Mouse (Mus musculus): Measurements from ENCODE around the gene March4. TPM values are rescaled to one million over a fixed set of nuclear protein-coding genes. Genes with fewer than 3 reads are reported as not detected.

March4 gene
- polyA plus RNA-seq, 1 experiment, result not detected

DNA sequence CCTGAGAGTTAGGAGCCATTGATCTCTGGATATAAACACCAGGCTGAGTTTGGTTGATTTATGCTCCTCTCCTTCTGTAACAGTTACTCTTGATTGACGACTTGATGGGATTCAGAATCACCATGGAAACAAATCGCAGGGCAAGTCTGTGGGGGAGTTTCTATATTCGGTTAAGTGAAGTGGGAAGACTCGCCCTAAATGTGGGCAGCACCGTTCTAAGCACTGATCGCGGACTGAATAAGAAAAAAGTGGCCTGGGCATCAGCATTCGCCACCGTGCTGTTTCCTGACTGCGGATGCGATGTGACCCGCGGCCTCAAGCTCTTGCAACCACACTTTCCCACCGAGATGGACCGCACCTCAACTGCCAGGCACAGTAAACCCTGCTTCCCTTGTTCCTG, 41.6 kb upstream of the March4 start:
- Histone ChIP-seq H3K4me3 (ENCODE audit: low read depth, low read length) (no peak overlapping the region), H3K27me3 (ENCODE audit: control insufficient read depth, insufficient read depth, low read length, poor library complexity, severe bottlenecking) (no peaks in the 10 kb centered on the region)

GRCm38 (mm10) chr1:72577481-72577922, 40.8 kb upstream of the March4 start:
- H3K27ac ChIP-seq (ENCODE audit: insufficient read depth, low read length), result no peak overlapping the region
- no peak overlapping the region for H3K9ac ChIP-seq (ENCODE audit: low read depth, poor library complexity, severe bottlenecking)
- no peaks in the 10 kb centered on the region for H3K27me3 ChIP-seq (ENCODE audit: control insufficient read depth, insufficient read depth, low read length, poor library complexity, severe bottlenecking)
- H3K4me1 ChIP-seq (ENCODE audit: control insufficient read depth, insufficient read depth, low read length), result peaks cover 3% of the 10 kb centered on the region
- no peak overlapping the region for H3K4me3 ChIP-seq (ENCODE audit: low read depth, low read length)
- H3K9me3 ChIP-seq (replicated peaks; ENCODE audit: control insufficient read depth, insufficient read depth, low read length, poor library complexity, severe bottlenecking), result no peaks in the 10 kb centered on the region
- TF ChIP-seq EP300 (IDR thresholded peaks at IDR 0.05; ENCODE audit: insufficient read depth, low read depth, low read length), result no peak
- no peak for TF ChIP-seq POLR2A (IDR thresholded peaks at IDR 0.05; ENCODE audit: insufficient read depth, low read length)
- TF ChIP-seq CTCF (IDR thresholded peaks at IDR 0.05; ENCODE audit: low read depth, low read length), result no peak
- no peaks in the 10 kb centered on the region for H3K36me3 ChIP-seq (ENCODE audit: control insufficient read depth, insufficient read depth, low read length, poor library complexity, severe bottlenecking)

More for the DNA sequence above, 41.6 kb upstream of the March4 start:
- H3K36me3 ChIP-seq (ENCODE audit: control insufficient read depth, insufficient read depth, low read length, poor library complexity, severe bottlenecking), result no peaks in the 10 kb centered on the region
- TF ChIP-seq POLR2A (IDR thresholded peaks at IDR 0.05; ENCODE audit: insufficient read depth, low read length), result no peak
- no peak for TF ChIP-seq EP300 (IDR thresholded peaks at IDR 0.05; ENCODE audit: insufficient read depth, low read depth, low read length)
- TF ChIP-seq CTCF (IDR thresholded peaks at IDR 0.05; ENCODE audit: low read depth, low read length), result no peak
- H3K9ac ChIP-seq (ENCODE audit: low read depth, poor library complexity, severe bottlenecking), result no peak overlapping the region
- H3K27ac ChIP-seq (ENCODE audit: insufficient read depth, low read length), result no peak overlapping the region
- H3K4me1 ChIP-seq (ENCODE audit: control insufficient read depth, insufficient read depth, low read length), result peaks cover 3% of the 10 kb centered on the region
- H3K9me3 ChIP-seq (replicated peaks; ENCODE audit: control insufficient read depth, insufficient read depth, low read length, poor library complexity, severe bottlenecking), result no peaks in the 10 kb centered on the region

DNA sequence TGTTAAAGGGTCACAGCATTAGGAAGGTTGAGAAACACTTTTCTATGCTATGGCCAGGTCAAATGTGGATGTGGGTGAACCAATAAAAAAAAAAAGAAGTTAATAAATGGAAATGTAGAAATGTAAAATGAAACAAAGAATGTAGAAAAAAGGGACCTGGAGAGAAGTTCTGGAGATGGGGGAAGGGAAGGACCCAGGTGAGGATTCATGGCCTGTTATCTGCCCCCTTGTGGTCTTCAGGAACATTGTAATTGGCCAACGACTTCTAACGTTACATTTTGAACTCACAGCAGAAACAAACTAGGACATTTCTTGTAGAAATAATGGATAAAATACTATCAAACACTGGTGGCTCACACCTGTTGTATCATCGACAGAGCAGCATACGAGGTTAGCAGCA, 38.4 kb upstream of the March4 start:
- no peaks in the 10 kb centered on the region for H3K27me3 ChIP-seq (ENCODE audit: control insufficient read depth, insufficient read depth, low read length, poor library complexity, severe bottlenecking)

DNA sequence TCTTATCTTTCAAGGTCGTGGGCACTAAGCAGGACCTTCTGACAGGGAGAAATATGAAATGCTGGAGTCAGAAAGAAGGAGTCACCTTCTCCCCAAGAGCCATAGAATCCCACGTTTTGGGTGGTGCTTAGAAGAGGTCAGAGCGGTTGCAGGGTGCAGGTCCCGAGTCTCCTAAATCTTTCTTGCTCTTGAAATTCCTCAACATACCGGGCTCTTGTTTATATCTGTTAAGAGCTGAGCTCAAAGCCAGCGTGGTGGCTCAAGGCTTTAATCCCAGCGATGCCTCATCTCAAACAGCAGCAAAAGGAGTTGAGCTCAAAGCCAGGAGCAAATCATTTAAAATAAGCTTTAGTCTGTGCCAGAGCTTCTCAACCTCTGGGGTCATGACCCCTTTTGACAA, 37.9 kb upstream of the March4 start:
- Histone ChIP-seq H3K27ac (ENCODE audit: insufficient read depth, low read length) (no peak overlapping the region), H3K4me1 (ENCODE audit: control insufficient read depth, insufficient read depth, low read length) (peaks cover 3% of the 10 kb centered on the region), H3K4me3 (ENCODE audit: low read depth, low read length) (no peak overlapping the region), H3K27me3 (ENCODE audit: control insufficient read depth, insufficient read depth, low read length, poor library complexity, severe bottlenecking) (no peaks in the 10 kb centered on the region), H3K36me3 (ENCODE audit: control insufficient read depth, insufficient read depth, low read length, poor library complexity, severe bottlenecking) (no peaks in the 10 kb centered on the region), H3K9me3 (replicated peaks; ENCODE audit: control insufficient read depth, insufficient read depth, low read length, poor library complexity, severe bottlenecking) (no peaks in the 10 kb centered on the region), H3K9ac (ENCODE audit: low read depth, poor library complexity, severe bottlenecking) (no peak overlapping the region)
- no peak for TF ChIP-seq CTCF (IDR thresholded peaks at IDR 0.05; ENCODE audit: low read depth, low read length)

More for the DNA sequence above, 38.4 kb upstream of the March4 start:
- TF ChIP-seq EP300 (IDR thresholded peaks at IDR 0.05; ENCODE audit: insufficient read depth, low read depth, low read length), result no peak
- no peak for TF ChIP-seq POLR2A (IDR thresholded peaks at IDR 0.05; ENCODE audit: insufficient read depth, low read length)
- TF ChIP-seq CTCF (IDR thresholded peaks at IDR 0.05; ENCODE audit: low read depth, low read length), result peak; percentile 17
- peaks cover 3% of the 10 kb centered on the region for H3K4me1 ChIP-seq (ENCODE audit: control insufficient read depth, insufficient read depth, low read length)
- H3K9me3 ChIP-seq (replicated peaks; ENCODE audit: control insufficient read depth, insufficient read depth, low read length, poor library complexity, severe bottlenecking), result no peaks in the 10 kb centered on the region
- H3K36me3 ChIP-seq (ENCODE audit: control insufficient read depth, insufficient read depth, low read length, poor library complexity, severe bottlenecking), result no peaks in the 10 kb centered on the region
- H3K4me3 ChIP-seq (ENCODE audit: low read depth, low read length), result no peak overlapping the region
- H3K27ac ChIP-seq (ENCODE audit: insufficient read depth, low read length), result no peak overlapping the region
- H3K9ac ChIP-seq (ENCODE audit: low read depth, poor library complexity, severe bottlenecking), result no peak overlapping the region

DNA sequence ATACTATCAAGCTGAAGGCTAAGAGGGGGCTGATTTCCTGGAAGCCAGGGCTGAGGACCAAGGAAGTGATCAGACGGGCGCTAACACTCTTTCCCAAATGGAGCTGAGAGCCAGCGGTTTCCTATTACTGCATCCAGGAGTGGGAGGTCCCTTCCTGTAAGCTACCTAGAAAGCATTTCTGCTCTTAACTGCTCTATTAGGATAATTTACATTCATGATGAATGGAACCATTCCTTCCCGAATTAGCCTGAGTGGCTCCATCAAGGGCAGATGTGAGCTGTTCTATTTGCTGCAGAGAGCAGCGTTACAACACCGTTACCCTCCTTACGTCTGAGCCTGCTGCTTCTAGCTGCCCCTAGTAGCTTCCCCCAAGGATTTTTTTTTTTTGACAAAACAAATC, 37.3 kb upstream of the March4 start:
- Histone ChIP-seq H3K9ac (ENCODE audit: low read depth, poor library complexity, severe bottlenecking) (no peak overlapping the region), H3K27ac (ENCODE audit: insufficient read depth, low read length) (no peak overlapping the region), H3K4me3 (ENCODE audit: low read depth, low read length) (no peak overlapping the region), H3K36me3 (ENCODE audit: control insufficient read depth, insufficient read depth, low read length, poor library complexity, severe bottlenecking) (no peaks in the 10 kb centered on the region), H3K27me3 (ENCODE audit: control insufficient read depth, insufficient read depth, low read length, poor library complexity, severe bottlenecking) (no peaks in the 10 kb centered on the region), H3K9me3 (replicated peaks; ENCODE audit: control insufficient read depth, insufficient read depth, low read length, poor library complexity, severe bottlenecking) (no peaks in the 10 kb centered on the region), H3K4me1 (ENCODE audit: control insufficient read depth, insufficient read depth, low read length) (peaks cover 3% of the 10 kb centered on the region)
- no peak for TF ChIP-seq CTCF (IDR thresholded peaks at IDR 0.05; ENCODE audit: low read depth, low read length)
- TF ChIP-seq POLR2A (IDR thresholded peaks at IDR 0.05; ENCODE audit: insufficient read depth, low read length), result no peak
- no peak for TF ChIP-seq EP300 (IDR thresholded peaks at IDR 0.05; ENCODE audit: insufficient read depth, low read depth, low read length)

DNA sequence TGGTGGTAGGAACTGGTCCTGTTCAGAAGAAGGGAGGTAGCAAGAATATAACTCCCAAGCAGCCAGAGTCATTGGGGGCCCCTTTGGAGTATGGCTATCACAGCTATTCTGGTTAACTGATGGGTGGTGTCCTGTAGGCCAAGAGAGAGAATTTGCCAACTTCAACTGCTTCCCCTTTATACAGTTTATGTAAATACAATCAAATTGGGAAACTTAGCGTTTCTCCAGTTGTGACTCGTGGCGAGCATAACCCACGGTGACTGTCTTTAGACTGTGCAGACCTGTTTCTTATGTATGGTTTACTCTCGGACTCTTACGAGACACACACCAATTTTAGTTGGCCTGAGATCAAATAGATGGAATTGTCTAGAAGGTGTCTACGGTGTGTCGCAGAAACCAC, 32.0 kb upstream of the March4 start:
- Histone ChIP-seq H3K9me3 (replicated peaks; ENCODE audit: control insufficient read depth, insufficient read depth, low read length, poor library complexity, severe bottlenecking) (no peaks in the 10 kb centered on the region), H3K27me3 (ENCODE audit: control insufficient read depth, insufficient read depth, low read length, poor library complexity, severe bottlenecking) (no peaks in the 10 kb centered on the region), H3K36me3 (ENCODE audit: control insufficient read depth, insufficient read depth, low read length, poor library complexity, severe bottlenecking) (no peaks in the 10 kb centered on the region), H3K4me1 (ENCODE audit: control insufficient read depth, insufficient read depth, low read length) (peaks cover 1% of the 10 kb centered on the region), H3K4me3 (ENCODE audit: low read depth, low read length) (no peak overlapping the region), H3K27ac (ENCODE audit: insufficient read depth, low read length) (no peak overlapping the region), H3K9ac (ENCODE audit: low read depth, poor library complexity, severe bottlenecking) (no peak overlapping the region)
- TF ChIP-seq CTCF (IDR thresholded peaks at IDR 0.05; ENCODE audit: low read depth, low read length), result no peak
- no peak for TF ChIP-seq POLR2A (IDR thresholded peaks at IDR 0.05; ENCODE audit: insufficient read depth, low read length)
- TF ChIP-seq EP300 (IDR thresholded peaks at IDR 0.05; ENCODE audit: insufficient read depth, low read depth, low read length), result no peak

All from ES-Bruce4 (cell line).